Mouse (Mus musculus) limb, embryonic 11.5 days (tissue): Measurements from ENCODE around the gene Msi2. TPM values are rescaled to one million over a fixed set of nuclear protein-coding genes. Genes with fewer than 3 reads are reported as not detected.

Source experiments
- ATAC-seq: fragments of 200-750 bp; cut with Nextera tagmentation; 2 replicates; pipeline ENCODE4 v1.8.0; 2017; ENCODE audit warnings: low read depth; ENCODE audit not compliant: insufficient number of reproducible peaks, low FRiP score, low TSS enrichment
- DNase-seq: peaks from one replicate; pipeline ENCODE4 v3.0.0-alpha.2; 2015; ENCODE audit warnings: low spot score
- H3K27ac ChIP-seq: fragments of 300-500 bp; sonication (generic); replicated peaks from 2 replicates; pipeline ENCODE4 v1.5.1; 2014; ENCODE audit warnings: low read depth, mild to moderate bottlenecking, low read length
- H3K27me3 ChIP-seq: fragments of 300-500 bp; sonication (generic); 2 replicates; pipeline ENCODE4 v1.6.1; 2014; ENCODE audit warnings: mild to moderate bottlenecking, low read length, mixed read lengths; ENCODE audit not compliant: control insufficient read depth, insufficient read depth
- H3K36me3 ChIP-seq: fragments of 300-500 bp; sonication (generic); 2 replicates; pipeline ENCODE4 v1.6.1; 2014; ENCODE audit warnings: mild to moderate bottlenecking, low read length, moderate library complexity, mixed read lengths; ENCODE audit not compliant: control insufficient read depth, insufficient read depth
- H3K4me1 ChIP-seq: fragments of 300-500 bp; sonication (generic); 2 replicates; pipeline ENCODE4 v1.6.1; 2014; ENCODE audit warnings: low read length, mixed read lengths; ENCODE audit not compliant: control insufficient read depth, insufficient read depth
- H3K4me2 ChIP-seq: fragments of 300-500 bp; sonication (generic); 2 replicates; pipeline ENCODE4 v1.6.1; 2014; ENCODE audit warnings: low read depth, mild to moderate bottlenecking, moderate library complexity; ENCODE audit not compliant: severe bottlenecking
- H3K4me3 ChIP-seq: fragments of 300-500 bp; sonication (generic); 2 replicates; pipeline ENCODE4 v1.5.1; 2014; ENCODE audit warnings: low read depth, low read length
- H3K9ac ChIP-seq: fragments of 300-500 bp; sonication (generic); 2 replicates; pipeline ENCODE4 v1.6.1; 2014; ENCODE audit warnings: mild to moderate bottlenecking, low read length
- H3K9me3 ChIP-seq: fragments of 300-500 bp; sonication (generic); 2 replicates; pipeline ENCODE4 v1.6.1; 2016; ENCODE audit warnings: low read length; ENCODE audit not compliant: control insufficient read depth
- WGBS: fragments of 180-500 bp; shearing (Covaris S2); extraction: QIAGEN DNeasy Blood & Tissue Kit; methylation state at CpG from one replicate; pipeline ENCODE4 v1.1.7; 2014; 5-methylcytosine and 5-hydroxymethylcytosine counted together
- polyA plus RNA-seq: library from polyadenylated mRNA; unstranded; fragments of >200 nt; fragmentation: Nextera tagmentation; extraction: Ambion mirVana; gene quantifications from 2 replicates; pipeline ENCODE4 v1.2.1, GENCODE M21; 2014

Gene Msi2
- polyA plus RNA-seq, 1 experiment from 2014 or later = 18.1 TPM

DNA sequence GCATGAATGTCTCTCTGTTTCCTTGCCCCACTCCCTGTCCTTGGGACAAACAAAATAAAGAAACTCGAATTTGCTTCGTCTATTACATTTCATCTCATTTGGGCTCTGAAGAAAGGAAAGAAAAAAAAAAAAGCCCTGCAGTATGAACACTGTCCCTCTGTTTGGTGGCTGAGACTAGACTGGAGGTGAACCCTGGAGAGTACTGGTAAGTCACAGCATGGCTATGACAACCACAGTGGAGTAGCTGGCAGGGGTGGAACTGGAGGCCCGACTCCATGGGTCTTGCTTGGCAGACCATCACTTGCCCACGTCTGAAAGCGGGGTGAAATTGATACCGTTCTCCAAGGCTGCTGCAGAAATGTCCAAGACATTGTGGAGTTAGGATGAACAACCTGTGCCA lies 71.8 kb downstream of the Msi2 start:
- no peaks in the 10 kb centered on the region for H3K9me3 ChIP-seq
- H3K27ac ChIP-seq = no peak overlapping the region
- DNase-seq (no peak), ATAC-seq (no peak)
- H3K4me1 ChIP-seq = peaks cover 7% of the 10 kb centered on the region; the same call in 1 of the 2 replicates
- H3K9ac ChIP-seq = no peak overlapping the region
- H3K4me2 ChIP-seq = no peak overlapping the region
- WGBS = 91% methylated on average over 6 of the region's 6 CpGs
- H3K27me3 ChIP-seq = no peaks in the 10 kb centered on the region
- H3K4me3 ChIP-seq = no peak overlapping the region
- H3K36me3 ChIP-seq = no peaks in the 10 kb centered on the region; the same call in 1 of the 2 replicates

DNA sequence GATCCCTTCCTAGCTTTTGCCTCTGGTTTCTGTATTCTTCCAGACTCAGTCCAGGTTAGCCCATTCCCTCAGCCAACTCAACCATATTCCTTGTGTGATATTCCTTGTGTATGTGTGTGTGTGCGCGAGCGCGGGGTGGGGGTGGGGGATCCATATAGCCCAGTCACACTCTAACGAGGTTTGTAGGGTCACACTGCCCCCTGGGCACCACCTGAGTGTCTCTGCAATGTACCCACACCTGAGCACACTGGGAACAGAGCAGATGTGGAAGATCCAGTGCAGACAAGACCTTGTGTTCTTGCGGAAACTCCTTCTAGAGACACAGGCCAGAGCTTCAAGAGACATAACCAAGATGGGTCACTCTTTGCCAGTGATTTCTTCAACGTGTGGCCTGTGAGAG lies 72.5 kb downstream of the Msi2 start:
- WGBS = 76% methylated on average over 7 of the region's 7 CpGs
- ATAC-seq (no peak), DNase-seq (no peak)
- no peaks in the 10 kb centered on the region for H3K9me3 ChIP-seq
- no peaks in the 10 kb centered on the region; the same call in 1 of the 2 replicates for H3K36me3 ChIP-seq
- H3K4me1 ChIP-seq = peaks cover 7% of the 10 kb centered on the region; the same call in 1 of the 2 replicates
- no peak overlapping the region for H3K9ac ChIP-seq
- no peak overlapping the region for H3K4me2 ChIP-seq
- no peak overlapping the region for H3K4me3 ChIP-seq
- no peaks in the 10 kb centered on the region for H3K27me3 ChIP-seq
- H3K27ac ChIP-seq = no peak overlapping the region

DNA sequence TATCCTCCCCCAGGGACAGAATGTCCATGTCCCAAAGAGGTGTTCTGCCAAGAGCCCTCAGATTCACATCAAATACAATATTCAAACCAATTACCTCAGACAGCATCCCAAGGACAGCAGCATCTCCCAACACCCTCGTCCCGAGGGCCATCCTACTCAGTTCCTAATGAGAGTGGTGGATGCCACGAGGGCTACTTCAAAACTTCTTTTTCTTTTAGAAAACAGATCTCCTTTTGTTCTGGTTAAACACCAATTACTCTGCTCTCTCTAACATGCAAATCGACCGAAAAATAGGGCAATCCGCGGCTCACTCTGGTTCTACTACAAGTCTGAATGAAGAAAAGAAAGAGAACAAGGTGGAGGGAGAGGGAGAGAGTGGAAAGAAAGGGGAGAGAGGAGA lies 73.6 kb downstream of the Msi2 start:
- H3K36me3 ChIP-seq = no peaks in the 10 kb centered on the region; the same call in 1 of the 2 replicates
- 66% methylated on average over 7 of the region's 7 CpGs for WGBS
- no peaks in the 10 kb centered on the region for H3K9me3 ChIP-seq

DNA sequence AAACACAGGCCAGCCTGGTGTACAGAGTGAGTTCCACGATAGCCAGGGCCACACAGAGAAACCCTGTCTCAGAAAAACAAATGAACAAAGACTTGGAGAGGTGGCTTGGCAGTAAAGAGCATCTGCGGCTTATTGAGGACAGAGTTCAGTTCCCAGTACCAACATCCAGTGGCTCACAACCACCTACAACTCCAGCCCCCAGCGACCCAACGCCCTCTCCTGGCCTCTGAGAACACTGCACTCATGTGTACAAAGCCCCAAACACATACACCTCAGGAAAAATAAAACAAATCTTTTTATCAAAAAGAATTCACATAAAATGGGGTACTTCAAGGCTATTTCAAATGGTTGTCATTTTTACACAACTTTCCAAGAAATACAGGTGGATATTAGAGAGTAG lies 78.5 kb downstream of the Msi2 start:
- Histone ChIP-seq H3K36me3 (no peaks in the 10 kb centered on the region), H3K9me3 (no peaks in the 10 kb centered on the region), H3K4me1 (peaks cover 3% of the 10 kb centered on the region; the same call in 1 of the 2 replicates), H3K4me2 (no peak overlapping the region), H3K4me3 (no peak overlapping the region), H3K27me3 (no peaks in the 10 kb centered on the region), H3K27ac (no peak overlapping the region), H3K9ac (no peak overlapping the region)
- DNase-seq (no peak), ATAC-seq (no peak)
- 67% methylated on average over 4 of the region's 4 CpGs for WGBS

More for the DNA sequence above, 73.6 kb downstream of the Msi2 start:
- Histone ChIP-seq H3K27me3 (no peaks in the 10 kb centered on the region), H3K4me1 (peaks cover 7% of the 10 kb centered on the region; the same call in 1 of the 2 replicates), H3K4me2 (no peak overlapping the region), H3K9ac (no peak overlapping the region), H3K4me3 (no peak overlapping the region), H3K27ac (no peak overlapping the region)
- DNase-seq = no peak
- no peak for ATAC-seq

DNA sequence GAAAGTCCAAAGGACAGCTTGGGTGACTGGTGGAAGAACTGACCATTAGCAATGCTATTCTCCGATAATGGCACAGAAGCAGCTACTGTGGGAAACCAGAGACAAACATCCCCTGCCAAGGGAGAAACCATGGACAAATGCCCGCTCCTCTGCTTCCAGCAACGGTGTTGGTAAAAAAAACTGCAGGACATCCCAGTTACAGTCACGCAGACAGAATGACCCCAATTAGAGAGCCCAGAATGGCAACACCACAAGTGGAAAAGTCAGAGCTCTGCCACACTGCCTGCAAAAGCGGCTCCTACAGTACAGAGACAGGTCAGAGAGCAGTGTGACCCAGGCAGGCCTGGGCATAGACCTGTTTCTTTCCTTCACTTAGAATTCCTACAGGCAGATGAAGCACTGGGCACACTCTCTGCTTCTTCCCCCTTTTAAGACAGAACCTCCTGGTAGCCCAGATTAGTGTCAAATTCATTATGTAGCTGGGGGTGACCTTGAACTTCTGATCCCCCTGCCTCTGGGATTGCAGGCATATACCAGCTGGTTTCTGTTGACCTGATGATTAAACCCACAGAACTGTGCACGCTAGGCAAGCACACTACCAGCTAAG lies 79.3 kb downstream of the Msi2 start:
- DNase-seq = no peak
- no peak for ATAC-seq
- Histone ChIP-seq H3K4me2 (no peak overlapping the region), H3K27ac (0 out of 2 replicates have a peak overlapping the region, but pooled peaks have one; percentile 4), H3K27me3 (no peaks in the 10 kb centered on the region), H3K9me3 (no peaks in the 10 kb centered on the region), H3K9ac (no peak overlapping the region), H3K36me3 (no peaks in the 10 kb centered on the region), H3K4me3 (no peak overlapping the region), H3K4me1 (peaks cover 5% of the 10 kb centered on the region; the same call in 1 of the 2 replicates)
- 82% methylated on average over 6 of the region's 6 CpGs for WGBS

DNA sequence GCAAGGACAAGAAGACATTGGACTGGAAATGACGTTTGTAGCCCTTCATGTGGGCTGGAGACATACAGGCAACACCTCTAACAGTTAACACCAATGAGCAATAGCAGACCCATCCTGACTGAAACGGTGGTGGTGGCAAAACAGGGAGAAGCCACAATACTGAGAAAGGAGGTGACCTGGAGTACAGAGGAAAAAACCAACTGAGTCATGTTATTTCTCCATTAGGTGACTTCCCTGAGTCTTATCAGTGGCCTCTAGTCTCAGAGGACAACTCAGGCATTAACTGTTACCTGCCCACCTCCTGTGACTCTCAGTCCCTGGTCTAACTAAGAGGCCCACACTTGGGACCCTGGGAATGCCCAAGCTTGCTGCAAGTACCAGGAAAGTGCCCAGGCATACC lies 80.1 kb downstream of the Msi2 start:
- DNase-seq = no peak
- Histone ChIP-seq H3K9ac (no peak overlapping the region), H3K9me3 (no peaks in the 10 kb centered on the region), H3K27ac (no peak overlapping the region), H3K36me3 (no peaks in the 10 kb centered on the region), H3K27me3 (no peaks in the 10 kb centered on the region), H3K4me1 (peaks cover 5% of the 10 kb centered on the region; the same call in 1 of the 2 replicates), H3K4me3 (no peak overlapping the region), H3K4me2 (no peak overlapping the region)
- no peak for ATAC-seq
- WGBS = 68% methylated on average over 2 of the region's 2 CpGs

DNA sequence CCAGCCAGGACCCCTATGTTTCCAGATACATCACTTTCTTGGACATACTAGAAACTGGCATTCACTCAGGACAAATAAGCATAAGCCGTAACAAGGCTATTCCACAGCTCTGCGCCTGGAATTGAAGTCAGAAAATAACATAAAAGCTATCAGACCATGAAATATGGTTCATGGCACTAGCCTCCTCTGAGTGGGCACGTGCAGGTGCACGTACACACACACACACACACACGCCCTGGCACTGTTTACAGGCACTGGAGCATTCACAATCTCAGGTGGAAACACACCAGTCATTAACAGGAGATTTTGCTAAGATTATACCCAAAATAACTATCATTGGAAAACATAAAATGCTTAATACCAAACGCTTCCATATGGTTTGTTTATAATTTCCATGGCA lies 81.4 kb downstream of the Msi2 start:
- Histone ChIP-seq H3K36me3 (no peaks in the 10 kb centered on the region), H3K4me2 (no peak overlapping the region)
- ATAC-seq = no peak

DNA sequence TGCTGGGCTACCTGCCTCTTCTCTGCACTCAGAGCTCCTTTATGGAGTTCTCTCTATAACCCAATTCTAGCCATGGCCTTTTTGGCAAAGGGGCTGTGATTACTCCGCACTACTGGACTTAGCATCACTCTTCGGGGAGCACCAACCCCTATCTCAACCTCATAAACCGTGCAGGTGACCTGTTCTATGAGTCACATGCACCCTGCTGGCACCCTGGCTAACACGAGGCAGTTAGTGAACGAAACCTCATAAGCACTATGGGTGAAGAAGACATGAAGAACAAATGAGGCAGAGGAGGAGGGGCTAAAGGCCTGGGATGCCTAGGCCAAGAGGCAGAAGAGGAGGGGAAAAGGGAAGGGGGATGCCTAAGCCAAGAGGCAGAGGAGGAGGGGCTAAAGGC lies 82.0 kb downstream of the Msi2 start:
- no peak for ATAC-seq
- H3K27me3 ChIP-seq = no peaks in the 10 kb centered on the region
- H3K9ac ChIP-seq = no peak overlapping the region
- WGBS = 85% methylated on average over 5 of the region's 5 CpGs
- H3K36me3 ChIP-seq = no peaks in the 10 kb centered on the region
- H3K4me1 ChIP-seq = peaks cover 5% of the 10 kb centered on the region; the same call in 1 of the 2 replicates
- H3K27ac ChIP-seq = no peak overlapping the region
- no peaks in the 10 kb centered on the region for H3K9me3 ChIP-seq
- DNase-seq = no peak
- no peak overlapping the region for H3K4me3 ChIP-seq
- H3K4me2 ChIP-seq = no peak overlapping the region

More for the DNA sequence above, 81.4 kb downstream of the Msi2 start:
- Histone ChIP-seq H3K4me1 (peaks cover 5% of the 10 kb centered on the region; the same call in 1 of the 2 replicates), H3K4me3 (no peak overlapping the region), H3K9me3 (no peaks in the 10 kb centered on the region), H3K9ac (no peak overlapping the region), H3K27me3 (no peaks in the 10 kb centered on the region), H3K27ac (no peak overlapping the region)
- DNase-seq = no peak
- WGBS = 92% methylated on average over 6 of the region's 6 CpGs

DNA sequence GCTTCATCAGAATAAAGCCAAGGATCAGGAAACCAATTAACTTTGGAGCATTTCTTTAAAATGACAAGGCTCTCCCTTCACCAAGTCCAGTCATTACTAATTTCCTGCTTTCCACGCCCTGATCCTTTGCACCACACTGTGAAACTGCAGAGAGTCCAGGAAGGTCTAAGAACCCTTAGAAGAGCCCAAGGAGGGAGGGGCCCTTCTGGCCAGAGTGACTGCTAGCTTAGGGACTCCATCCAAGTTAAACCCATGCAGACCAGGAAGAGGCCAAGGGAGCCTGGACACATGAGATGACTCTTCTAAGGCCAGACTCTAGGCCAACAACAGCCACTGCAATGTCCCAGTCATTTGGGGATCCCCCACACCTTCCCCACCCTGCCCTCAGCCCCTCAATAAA lies 83.7 kb downstream of the Msi2 start:
- Histone ChIP-seq H3K27me3 (no peaks in the 10 kb centered on the region), H3K27ac (no peak overlapping the region), H3K4me3 (no peak overlapping the region), H3K4me1 (peaks cover 5% of the 10 kb centered on the region; the same call in 1 of the 2 replicates), H3K36me3 (no peaks in the 10 kb centered on the region), H3K9me3 (no peaks in the 10 kb centered on the region), H3K9ac (no peak overlapping the region), H3K4me2 (no peak overlapping the region)
- ATAC-seq (no peak), DNase-seq (no peak)
- WGBS = 40% methylated on average over 1 of the region's 1 CpGs
